Mouse (Mus musculus): Measurements from ENCODE around the gene Galk1. TPM values are rescaled to one million over a fixed set of nuclear protein-coding genes. Genes with fewer than 3 reads are reported as not detected.

Galk1 gene
- polyA plus RNA-seq, 1 experiment from 2014 or later = 187 TPM

- H3K4me2 ChIP-seq (ENCODE audit: low read depth, low read length) = no peak overlapping the region
- WGBS = 96% methylated on average over 9 of the region's 9 CpGs
- no peak overlapping the region for H3K9ac ChIP-seq (ENCODE audit: low read length)
- H3K4me1 ChIP-seq (ENCODE audit: control insufficient read depth, insufficient read depth, low read length) = peaks cover 5% of the 10 kb centered on the region; the same call in 1 of the 2 replicates
- no peak overlapping the region for H3K4me3 ChIP-seq (replicated peaks; ENCODE audit: low read length)
- H3K36me3 ChIP-seq (ENCODE audit: control insufficient read depth, insufficient read depth, low read length) = peaks cover 26% of the 10 kb centered on the region
- no peaks in the 10 kb centered on the region for H3K27me3 ChIP-seq (ENCODE audit: control insufficient read depth, insufficient read depth, low read length)
- H3K27ac ChIP-seq (ENCODE audit: low read length) = no peak overlapping the region
- no peaks in the 10 kb centered on the region for H3K9me3 ChIP-seq (replicated peaks; ENCODE audit: control insufficient read depth, low read length)
- no peak for ATAC-seq (ENCODE audit: insufficient read depth, low FRiP score)
These were observed 53.5 kb downstream of the Galk1 start for GRCm38 (mm10) chr11:115959018-115959417.

Other genes with a start within 250 kb of the Galk1 start
- 21.4 and 23.1 TPM in 2 replicates for gene Tmem94, start 247.3 kb downstream of the Galk1 start, polyA plus RNA-seq (2015; fragmentation: Nextera tagmentation; extraction: Ambion mirVana)
- 14.9 and 16.8 TPM in 2 replicates for gene Caskin2, start 199.1 kb downstream of the Galk1 start, polyA plus RNA-seq (2015; fragmentation: Nextera tagmentation; extraction: Ambion mirVana)
- gene Tsen54, start 198.0 kb downstream of the Galk1 start, polyA plus RNA-seq (2015; fragmentation: Nextera tagmentation; extraction: Ambion mirVana) = 26.4 and 28.1 TPM in 2 replicates
- 65.6 and 75.3 TPM in 2 replicates for gene Llgl2, start 188.7 kb downstream of the Galk1 start, polyA plus RNA-seq (2015; fragmentation: Nextera tagmentation; extraction: Ambion mirVana)
- 20.8 and 21.1 TPM in 2 replicates for gene Myo15b, start 154.3 kb downstream of the Galk1 start, polyA plus RNA-seq (2015; fragmentation: Nextera tagmentation; extraction: Ambion mirVana)
- gene Smim5, start 112.8 kb downstream of the Galk1 start, polyA plus RNA-seq (2015; fragmentation: Nextera tagmentation; extraction: Ambion mirVana) = 6.5 and 8.5 TPM in 2 replicates
- gene Smim6, start 100.7 kb downstream of the Galk1 start, polyA plus RNA-seq (2015; fragmentation: Nextera tagmentation; extraction: Ambion mirVana) = 57.0 and 68.4 TPM in 2 replicates
- 32.0 and 35.2 TPM in 2 replicates for gene Sap30bp, start 79.4 kb downstream of the Galk1 start, polyA plus RNA-seq (2015; fragmentation: Nextera tagmentation; extraction: Ambion mirVana)
- gene Recql5, start 79.2 kb downstream of the Galk1 start, polyA plus RNA-seq (2015; fragmentation: Nextera tagmentation; extraction: Ambion mirVana) = 19.5 and 19.7 TPM in 2 replicates
- gene Itgb4, start 38.0 kb downstream of the Galk1 start, polyA plus RNA-seq (2015; fragmentation: Nextera tagmentation; extraction: Ambion mirVana) = 18.9 and 24.4 TPM in 2 replicates
- gene H3f3b, start 15.2 kb upstream of the Galk1 start, polyA plus RNA-seq (2015; fragmentation: Nextera tagmentation; extraction: Ambion mirVana) = 1,496 and 1,592 TPM in 2 replicates
- 26.4 and 26.9 TPM in 2 replicates for gene Unk, start 17.6 kb upstream of the Galk1 start, polyA plus RNA-seq (2015; fragmentation: Nextera tagmentation; extraction: Ambion mirVana)
- gene Unc13d, start 65.2 kb upstream of the Galk1 start, polyA plus RNA-seq (2015; fragmentation: Nextera tagmentation; extraction: Ambion mirVana) = 8.3 and 9.9 TPM in 2 replicates
- gene Wbp2, start 74.3 kb upstream of the Galk1 start, polyA plus RNA-seq (2015; fragmentation: Nextera tagmentation; extraction: Ambion mirVana) = 81.8 and 98.6 TPM in 2 replicates
- gene Trim47, start 114.5 kb upstream of the Galk1 start, polyA plus RNA-seq (2015; fragmentation: Nextera tagmentation; extraction: Ambion mirVana) = 22.7 and 23.1 TPM in 2 replicates
- 6.2 and 8.0 TPM in 2 replicates for gene Trim65, start 118.4 kb upstream of the Galk1 start, polyA plus RNA-seq (2015; fragmentation: Nextera tagmentation; extraction: Ambion mirVana)
- gene Mrpl38, start 126.1 kb upstream of the Galk1 start, polyA plus RNA-seq (2015; fragmentation: Nextera tagmentation; extraction: Ambion mirVana) = 83.5 and 87.0 TPM in 2 replicates
- gene Fbf1, start 155.4 kb upstream of the Galk1 start, polyA plus RNA-seq (2015; fragmentation: Nextera tagmentation; extraction: Ambion mirVana) = 28.0 and 31.4 TPM in 2 replicates
- 74.7 and 78.2 TPM in 2 replicates for gene Ten1, start 186.1 kb upstream of the Galk1 start, polyA plus RNA-seq (2015; fragmentation: Nextera tagmentation; extraction: Ambion mirVana)
- 50.8 and 61.0 TPM in 2 replicates for gene Acox1, start 186.3 kb upstream of the Galk1 start, polyA plus RNA-seq (2015; fragmentation: Nextera tagmentation; extraction: Ambion mirVana)
- 19.2 and 23.5 TPM in 2 replicates for gene Evpl, start 225.4 kb upstream of the Galk1 start, polyA plus RNA-seq (2015; fragmentation: Nextera tagmentation; extraction: Ambion mirVana)